Mouse (Mus musculus) MEL-GATA-1-ER (cell line): Measurements from ENCODE around the gene Klf16.
A peak's percentile ranks its signal among the peaks of the same experiment; 100 is the strongest.

Source experiments
- DNase-seq: peaks from one replicate; pipeline ENCODE4 v3.0.0-alpha.2; 2012; ENCODE audit warnings: low read depth; ENCODE audit errors: extremely low read depth

Gene Klf16

GRCm38 (mm10) chr10:80575925-80576324 is 1.2 kb downstream of the Klf16 start:
- DNase-seq = peak; percentile 39

GRCm38 (mm10) chr10:80574896-80575295 is 2.2 kb downstream of the Klf16 start:
- no peak for DNase-seq

- DNase-seq = no peak
These were observed 3.2 kb downstream of the Klf16 start for GRCm38 (mm10) chr10:80573944-80574343.

- DNase-seq = peak; percentile 46
These were observed 4.6 kb downstream of the Klf16 start for GRCm38 (mm10) chr10:80572477-80572876.

- DNase-seq = peak; percentile 52
These were observed 6.0 kb downstream of the Klf16 start for GRCm38 (mm10) chr10:80570871-80571836.

- DNase-seq = no peak
These were observed 6.7 kb downstream of the Klf16 start for GRCm38 (mm10) chr10:80570419-80570818.

GRCm38 (mm10) chr10:80569664-80570066 is 7.5 kb downstream of the Klf16 start:
- peak; percentile 67 for DNase-seq

- no peak for DNase-seq
These were observed 8.2 kb downstream of the Klf16 start for GRCm38 (mm10) chr10:80568876-80569275.

GRCm38 (mm10) chr10:80566375-80567092 is 10.6 kb downstream of the Klf16 start:
- no peak for DNase-seq

GRCm38 (mm10) chr10:80561116-80561944 is 15.8 kb downstream of the Klf16 start, which contains the start of gene Rexo1:
Gene Rexo1, minus strand, starts transcription at chr10:80561560.
- DNase-seq = peak; percentile 89

- DNase-seq = no peak
These were observed 16.5 kb downstream of the Klf16 start for GRCm38 (mm10) chr10:80560621-80561020.

- no peak for DNase-seq
These were observed 17.7 kb downstream of the Klf16 start for GRCm38 (mm10) chr10:80559431-80559830.

GRCm38 (mm10) chr10:80557346-80557965 is 19.7 kb downstream of the Klf16 start:
- DNase-seq = no peak

- no peak for DNase-seq
These were observed 23.1 kb downstream of the Klf16 start for GRCm38 (mm10) chr10:80553997-80554396.

- DNase-seq = no peak
These were observed 23.5 kb downstream of the Klf16 start for GRCm38 (mm10) chr10:80553575-80553974.

- no peak for DNase-seq
These were observed 24.8 kb downstream of the Klf16 start for GRCm38 (mm10) chr10:80552364-80552763.

GRCm38 (mm10) chr10:80549279-80549678 is 27.8 kb downstream of the Klf16 start:
- no peak for DNase-seq

- DNase-seq = no peak
These were observed 28.6 kb downstream of the Klf16 start for GRCm38 (mm10) chr10:80548428-80549006.

- no peak for DNase-seq
These were observed 29.6 kb downstream of the Klf16 start for GRCm38 (mm10) chr10:80547539-80547938.

GRCm38 (mm10) chr10:80546945-80547344 is 30.2 kb downstream of the Klf16 start:
- DNase-seq = no peak
